Mouse (Mus musculus) left cerebral cortex, postnatal 25 days (tissue): ENCODE measurements at regions not wholly inside any gene's neighbourhood (a gene's known extent, or its start where the extent isn't known, plus 50 kb on each side); places are given as distances from the start of the nearest gene placed in this dataset.

ENCODE experiments used
- DNase-seq, 2 experiments: peaks; one replicate each; pipeline ENCODE4 v3.0.0; 2022; ENCODE audit warnings: low spot score in 2 of 2, mixed read lengths in 1 of 2
- intact Hi-C: fragments of 180-260 bp; cut with DNase I; formaldehyde crosslinking; loops from one replicate; pipeline ENCODE4 v1.15.1; 2025

- DNase-seq: peak; percentile 66 to 84
- intact Hi-C loops: no loop called here
These were observed 236.8 kb upstream of the Prickle1 start for GRCm38 (mm10) chr15:93832431-93832936.

- peak; percentile 48 to 93 for DNase-seq
- intact Hi-C loops: no loop called here
These were observed 235.5 kb upstream of the Prickle1 start for GRCm38 (mm10) chr15:93831148-93831547.

GRCm38 (mm10) chr15:93824729-93825694 is 229.3 kb upstream of the Prickle1 start:
- peak; percentile 72 to 86 for DNase-seq
- intact Hi-C loops: loop anchor here (2.0 to 10.0 kb wide), 4 partner anchors 134 to 310 kb away; partner anchors contain the start of gene Prickle1

DNA sequence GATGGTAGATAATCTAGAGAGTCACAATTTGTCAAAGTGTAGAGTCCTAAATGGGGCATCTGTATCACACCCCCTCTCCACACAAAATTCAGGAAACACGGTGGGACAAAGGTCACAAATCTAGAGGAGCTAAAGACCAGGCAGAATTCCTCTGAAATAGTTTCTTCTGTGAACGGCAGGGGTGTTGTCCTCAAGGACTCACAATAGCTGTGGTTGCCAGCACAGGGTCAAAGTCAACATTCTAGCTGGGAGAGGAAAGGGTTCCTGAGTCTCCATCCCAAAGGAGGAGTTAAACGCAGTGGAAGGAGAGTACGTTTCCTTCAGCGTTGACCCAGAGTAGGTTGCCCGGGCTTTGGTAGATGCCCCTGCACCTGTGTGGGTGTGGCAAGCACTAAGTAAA is 225.5 kb upstream of the Prickle1 start:
- intact Hi-C loops: loop anchor here (10.0 kb wide), 1 partner anchor 306 kb away; no protein-coding TSS in a partner anchor
- no peak for DNase-seq

DNA sequence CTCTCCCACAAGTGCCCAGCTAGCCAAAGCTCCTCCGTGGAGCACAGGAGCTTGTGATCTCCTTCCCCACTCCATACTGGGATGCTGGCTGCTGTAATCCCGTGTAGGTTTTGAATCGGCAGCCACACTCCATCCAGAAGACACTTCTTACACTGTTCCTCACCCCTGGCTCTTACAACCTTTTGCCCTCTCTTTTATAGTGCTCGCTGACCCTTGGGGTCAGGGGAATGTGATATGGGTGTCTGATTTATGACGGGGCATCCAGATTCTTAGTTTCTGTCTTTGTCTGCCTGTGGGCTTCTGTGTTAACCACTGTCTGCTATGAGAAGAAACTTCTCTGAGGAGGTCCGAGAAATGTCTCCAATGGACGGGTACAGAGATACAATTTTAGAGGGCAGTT is 216.3 kb upstream of the Prickle1 start:
- intact Hi-C loops: no loop called here
- DNase-seq: no peak

GRCm38 (mm10) chr15:93807993-93808392 is 212.3 kb upstream of the Prickle1 start:
- intact Hi-C loops: no loop called here
- DNase-seq: no peak

DNA sequence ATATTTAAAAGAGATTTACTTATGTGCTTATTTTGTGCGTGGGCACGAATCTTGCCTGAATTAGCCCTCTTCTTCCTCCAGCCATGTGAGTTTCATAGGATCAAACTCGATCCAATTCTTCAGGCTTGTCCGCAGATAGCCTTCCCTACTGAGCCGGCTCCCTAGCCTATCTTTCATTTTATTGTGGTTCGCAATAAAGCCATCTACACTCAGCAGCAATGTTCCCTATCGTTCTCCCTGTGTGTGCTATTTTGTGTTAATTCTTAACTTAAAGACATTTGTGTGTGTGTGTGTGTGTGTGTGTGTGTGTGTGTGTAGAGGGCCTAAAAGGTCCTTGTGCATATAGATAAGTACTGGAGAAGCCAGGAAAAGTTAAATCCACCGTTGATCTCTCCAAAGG is 211.8 kb upstream of the Prickle1 start:
- no peak for DNase-seq
- intact Hi-C loops: no loop called here

GRCm38 (mm10) chr15:93804703-93805102 is 209.0 kb upstream of the Prickle1 start:
- intact Hi-C loops: no loop called here
- no peak for DNase-seq

GRCm38 (mm10) chr15:93790531-93790930 is 194.8 kb upstream of the Prickle1 start:
- intact Hi-C loops: no loop called here
- no peak for DNase-seq

DNA sequence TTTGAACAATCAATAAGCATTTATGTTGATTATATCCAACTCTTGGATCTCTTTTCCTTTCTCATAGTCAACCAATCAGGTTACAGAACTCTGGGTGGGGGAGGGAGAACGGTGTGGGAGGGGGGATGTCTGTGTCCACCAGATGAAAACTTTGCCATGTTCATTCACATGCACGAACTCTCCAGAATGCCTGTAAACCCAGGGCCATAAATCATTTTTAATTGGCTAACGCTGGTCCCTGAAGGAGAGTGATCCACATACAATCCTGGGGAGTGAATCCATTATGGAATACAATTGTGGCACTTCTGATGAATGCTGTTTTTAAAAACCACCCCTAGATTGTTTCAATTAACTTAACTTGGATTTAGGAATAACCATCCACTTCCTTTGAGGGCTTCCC is 194.1 kb upstream of the Prickle1 start:
- no peak for DNase-seq
- intact Hi-C loops: no loop called here

DNA sequence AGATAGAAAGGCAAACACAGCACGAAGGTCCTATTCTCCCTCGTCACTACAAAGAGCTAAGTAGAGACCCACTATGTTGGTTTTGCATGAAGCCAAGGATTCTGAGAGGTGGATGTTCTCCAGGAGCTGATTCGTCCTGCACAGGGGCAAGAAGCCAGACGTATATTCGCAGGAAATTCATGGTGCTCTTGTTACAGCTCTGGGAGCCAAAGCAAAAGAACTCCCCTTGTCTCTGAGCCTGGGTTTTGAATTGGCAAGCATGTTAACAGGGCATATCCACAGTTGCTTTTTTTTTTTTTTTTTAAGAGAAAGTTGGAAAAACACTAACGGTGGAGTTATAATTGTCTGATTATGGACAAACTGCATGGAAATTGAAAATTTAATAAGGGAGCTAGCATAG is 191.7 kb upstream of the Prickle1 start:
- intact Hi-C loops: no loop called here
- no peak for DNase-seq

GRCm38 (mm10) chr15:93785846-93786412 is 190.2 kb upstream of the Prickle1 start:
- DNase-seq: no peak
- intact Hi-C loops: no loop called here

DNA sequence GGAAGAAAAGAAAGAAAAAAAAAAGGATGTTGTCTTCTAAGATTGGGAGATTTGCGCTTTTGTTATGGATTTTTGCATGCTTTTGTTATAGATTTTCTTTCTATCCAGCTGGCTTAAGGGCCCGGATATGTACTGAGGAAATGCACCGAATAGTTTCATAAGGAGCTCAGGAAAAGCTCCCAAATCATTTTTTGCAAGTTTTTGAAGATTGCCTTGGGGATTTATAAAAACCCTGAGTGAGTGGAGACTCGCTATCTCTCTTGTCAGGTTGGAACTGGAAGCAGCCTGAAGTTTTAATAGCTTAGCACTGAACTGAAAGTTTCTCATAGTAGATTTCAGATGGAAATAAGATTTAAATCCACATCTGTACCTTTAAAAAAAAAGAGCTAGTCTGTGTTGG is 188.0 kb upstream of the Prickle1 start:
- intact Hi-C loops: no loop called here
- no peak for DNase-seq

GRCm38 (mm10) chr15:93775199-93775745 is 179.6 kb upstream of the Prickle1 start:
- intact Hi-C loops: no loop called here
- DNase-seq: peak in 1 of 2 experiments; percentile 15

- DNase-seq: no peak
- intact Hi-C loops: no loop called here
These were observed 178.6 kb upstream of the Prickle1 start for GRCm38 (mm10) chr15:93774340-93774739.

- DNase-seq: no peak
- intact Hi-C loops: no loop called here
These were observed 171.3 kb upstream of the Prickle1 start for GRCm38 (mm10) chr15:93766981-93767380.

DNA sequence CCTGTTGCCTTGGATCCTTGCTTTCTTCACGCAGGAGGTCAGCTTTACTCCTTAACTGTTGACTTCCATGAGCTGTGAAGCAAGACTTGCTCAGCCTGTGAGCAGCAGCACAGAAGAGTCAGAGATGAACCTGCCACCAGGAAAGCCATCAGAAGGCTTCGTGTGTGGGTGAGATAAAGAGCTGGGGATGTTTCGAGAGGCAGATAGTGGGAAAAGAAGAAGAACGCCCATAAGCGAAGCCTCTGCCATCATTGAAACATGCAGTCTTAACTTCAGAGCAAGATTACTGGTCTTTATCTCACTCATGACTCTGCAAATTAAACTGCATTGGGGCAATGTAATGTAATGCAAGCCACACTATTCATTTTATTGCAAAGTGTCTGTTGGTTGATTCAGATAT is 167.4 kb upstream of the Prickle1 start:
- intact Hi-C loops: no loop called here
- DNase-seq: no peak

DNA sequence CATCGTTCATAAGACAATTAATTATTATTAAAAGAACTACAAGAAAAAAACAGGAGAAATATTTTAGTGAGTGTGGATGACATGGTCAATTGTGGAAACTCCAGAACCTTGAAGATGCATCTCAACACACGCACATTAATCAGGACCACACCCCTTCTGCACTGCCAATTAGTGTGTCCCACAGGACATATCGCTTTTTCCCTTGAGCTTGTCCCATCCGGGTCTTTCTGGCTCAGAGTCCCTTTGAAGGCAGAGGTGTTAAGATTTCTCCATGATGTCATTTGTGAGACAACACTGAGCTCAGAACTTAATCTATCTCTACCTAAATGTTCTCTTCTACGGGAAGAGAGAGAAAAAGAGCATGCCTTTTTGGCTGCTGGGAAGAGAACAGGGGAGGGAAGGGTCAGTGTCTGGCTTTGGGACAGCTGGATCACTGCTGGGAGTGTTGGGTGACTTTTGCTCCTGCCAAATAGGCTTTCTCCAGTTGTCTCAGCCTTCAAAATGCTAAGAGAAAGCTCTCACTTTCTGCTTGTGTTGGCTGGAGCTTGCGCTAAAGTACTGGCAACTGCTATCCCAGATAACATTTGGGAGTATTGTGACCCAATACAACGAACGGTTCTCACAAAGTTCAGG is 162.6 kb upstream of the Prickle1 start:
- DNase-seq: no peak
- intact Hi-C loops: loop anchor here (5.0 kb wide), 1 partner anchor 59 kb away; no protein-coding TSS in a partner anchor

DNA sequence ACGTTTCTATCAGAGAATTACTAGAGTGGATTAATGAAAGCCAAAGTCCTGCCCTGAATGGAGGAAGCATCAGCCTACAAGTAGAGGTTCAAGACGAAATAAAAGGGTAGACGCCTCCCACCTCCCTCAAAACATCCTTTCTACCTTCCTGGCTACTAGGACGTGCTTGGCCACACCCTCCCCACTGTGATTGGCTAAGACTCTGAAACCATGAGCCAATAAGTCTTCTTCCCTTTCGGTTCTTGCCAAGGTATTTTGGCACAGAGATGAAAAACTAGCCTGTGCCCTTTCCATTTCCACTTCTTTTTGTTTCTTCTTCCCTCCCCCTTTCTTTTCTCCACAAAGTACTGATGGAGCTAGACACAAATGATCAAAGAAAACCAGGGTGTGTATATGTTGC is 160.3 kb upstream of the Prickle1 start:
- intact Hi-C loops: loop anchor here (5.0 kb wide), 1 partner anchor 61 kb away; no protein-coding TSS in a partner anchor

GRCm38 (mm10) chr15:93751817-93752216 is 156.1 kb upstream of the Prickle1 start:
- peak; percentile 28 to 84 for DNase-seq
- intact Hi-C loops: loop anchor here (5.0 kb wide), 1 partner anchor 160 kb away; no protein-coding TSS in a partner anchor

More for the DNA sequence above, 160.3 kb upstream of the Prickle1 start:
- DNase-seq: no peak
